8 mouse cellular contexts compared by ENCODE assay signal in genomic region chr11:70029829-70030550, GRCm38 (mm10). TPM values are rescaled to one million over a fixed set of nuclear protein-coding genes. Genes with fewer than 3 reads are reported as not detected.
DNase-seq lines count a peak whose midpoint lies in the region; ATAC-seq and TF ChIP-seq lines count a peak whose summit lies in the region.

No protein-coding gene starts in this region.

- TF ChIP-seq CTCF in kidney, postnatal 0 days (IDR thresholded peaks at IDR 0.05; ENCODE audit: low read depth), result no peak
- TF ChIP-seq CTCF in hindbrain, postnatal 0 days (IDR thresholded peaks at IDR 0.05; ENCODE audit: low read depth), result no peak

- H3K9me3 ChIP-seq in kidney, postnatal 0 days (replicated peaks; ENCODE audit: low read length), result no peaks in the 10 kb centered on the region
- H3K9me3 ChIP-seq in embryonic facial prominence, embryonic 13.5 days, result no peaks in the 10 kb centered on the region
- no peaks in the 10 kb centered on the region for H3K9me3 ChIP-seq in hindbrain, postnatal 0 days (ENCODE audit: low read length)
- no peaks in the 10 kb centered on the region for H3K9me3 ChIP-seq in neural tube, embryonic 13.5 days

- no peaks in the 10 kb centered on the region for H3K27me3 ChIP-seq in kidney, postnatal 0 days (ENCODE audit: insufficient read depth, low read length)
- H3K27me3 ChIP-seq in embryonic facial prominence, embryonic 13.5 days, result no peaks in the 10 kb centered on the region
- H3K27me3 ChIP-seq in hindbrain, postnatal 0 days (ENCODE audit: insufficient read depth, low read length), result no peaks in the 10 kb centered on the region
- no peaks in the 10 kb centered on the region for H3K27me3 ChIP-seq in neural tube, embryonic 13.5 days

- H3K9ac ChIP-seq in kidney, postnatal 0 days (ENCODE audit: low read depth, low read length), result no peak overlapping the region
- 0 out of 2 replicates have a peak overlapping the region, but pooled peaks have one; percentile 36 for H3K9ac ChIP-seq in embryonic facial prominence, embryonic 13.5 days
- peak overlapping the region; percentile 38 for H3K9ac ChIP-seq in hindbrain, postnatal 0 days (replicated peaks; ENCODE audit: low read length)
- peak overlapping the region; percentile 66 for H3K9ac ChIP-seq in neural tube, embryonic 13.5 days

- peaks cover 30% of the 10 kb centered on the region for H3K36me3 ChIP-seq in kidney, postnatal 0 days (ENCODE audit: insufficient read depth, low read length)
- H3K36me3 ChIP-seq in embryonic facial prominence, embryonic 13.5 days, result peaks cover 43% of the 10 kb centered on the region
- H3K36me3 ChIP-seq in hindbrain, postnatal 0 days (ENCODE audit: insufficient read depth, low read length), result peaks cover 26% of the 10 kb centered on the region
- peaks cover 44% of the 10 kb centered on the region for H3K36me3 ChIP-seq in neural tube, embryonic 13.5 days

- H3K4me1 ChIP-seq in kidney, postnatal 0 days (replicated peaks; ENCODE audit: insufficient read depth, low read length), result peaks cover 38% of the 10 kb centered on the region
- H3K4me1 ChIP-seq in embryonic facial prominence, embryonic 13.5 days, result peaks cover 54% of the 10 kb centered on the region
- H3K4me1 ChIP-seq in hindbrain, postnatal 0 days (ENCODE audit: insufficient read depth, low read length), result peaks cover 36% of the 10 kb centered on the region
- peaks cover 64% of the 10 kb centered on the region for H3K4me1 ChIP-seq in neural tube, embryonic 13.5 days (replicated peaks)

- ATAC-seq in kidney, postnatal 0 days (replicated peaks; ENCODE audit: low FRiP score, low read depth), result no peak
- no peak for ATAC-seq in embryonic facial prominence, embryonic 13.5 days (ENCODE audit: insufficient number of reproducible peaks, insufficient read depth, low FRiP score, low TSS enrichment, low read depth)
- ATAC-seq in hindbrain, postnatal 0 days, result peak; percentile 38
- ATAC-seq in neural tube, embryonic 13.5 days (ENCODE audit: low read depth), result peak; percentile 57

- H3K27ac ChIP-seq in kidney, postnatal 0 days, result no peak overlapping the region
- H3K27ac ChIP-seq in embryonic facial prominence, embryonic 13.5 days, result peak overlapping the region; percentile 90
- peak overlapping the region; percentile 89 for H3K27ac ChIP-seq in hindbrain, postnatal 0 days
- H3K27ac ChIP-seq in neural tube, embryonic 13.5 days (replicated peaks), result peak overlapping the region; percentile 98

- H3K4me3 ChIP-seq in kidney, postnatal 0 days (replicated peaks; ENCODE audit: low read depth, low read length), result no peak overlapping the region
- H3K4me3 ChIP-seq in embryonic facial prominence, embryonic 13.5 days, result peak overlapping the region; percentile 33
- peak overlapping the region; percentile 27 for H3K4me3 ChIP-seq in hindbrain, postnatal 0 days (ENCODE audit: low read length)
- peak overlapping the region; percentile 32 for H3K4me3 ChIP-seq in neural tube, embryonic 13.5 days

- H3K4me2 ChIP-seq in kidney, postnatal 0 days (ENCODE audit: low read length), result peak overlapping the region; percentile 58
- H3K4me2 ChIP-seq in embryonic facial prominence, embryonic 13.5 days, result peak overlapping the region; percentile 65
- peak overlapping the region; percentile 60 for H3K4me2 ChIP-seq in hindbrain, postnatal 0 days (ENCODE audit: low read depth, low read length)
- peak overlapping the region; percentile 66 for H3K4me2 ChIP-seq in neural tube, embryonic 13.5 days

- 39% methylated on average over 11 of the region's 11 CpGs for WGBS in kidney, postnatal 0 days
- 49% methylated on average over 11 of the region's 11 CpGs for WGBS in embryonic facial prominence, embryonic 13.5 days
- WGBS in hindbrain, postnatal 0 days, result 18% methylated on average over 11 of the region's 11 CpGs
- 22% methylated on average over 11 of the region's 11 CpGs for WGBS in neural tube, embryonic 13.5 days

- DNase-seq in kidney, postnatal 0 days (ENCODE audit: low spot score), result no peak
- no peak for DNase-seq in kidney, adult 11 months
- DNase-seq in hindbrain, postnatal 0 days (ENCODE audit: low spot score), result peak; percentile 47
- no peak for DNase-seq in urinary bladder, adult 2 months (ENCODE audit: low spot score)
- no peak for DNase-seq in adrenal gland, postnatal 36 days
- DNase-seq in adrenal gland, postnatal 14 days, result no peak

RNA-seq across cellular contexts. Expression of gene Dlg4, which starts 13.2 kb away (rescaled TPM):
- polyA plus RNA-seq in kidney, postnatal 0 days (2015; fragmentation: Nextera tagmentation; extraction: Ambion mirVana), result 4.3 and 6.5 TPM in 2 replicates
- polyA plus RNA-seq in embryonic facial prominence, embryonic 13.5 days (2015; fragmentation: Nextera tagmentation; extraction: Ambion mirVana), result 13.1 and 13.5 TPM in 2 replicates
- total RNA-seq in hindbrain, postnatal 0 days (2014; rRNA removed), result 209 and 225 TPM in 2 replicates
- polyA plus RNA-seq in hindbrain, postnatal 0 days (2015; fragmentation: Nextera tagmentation; extraction: Ambion mirVana), result 18.8 and 22.4 TPM in 2 replicates
- 23.1 and 23.5 TPM in 2 replicates for polyA plus RNA-seq in neural tube, embryonic 13.5 days (2015; fragmentation: Nextera tagmentation; extraction: Ambion mirVana)
- polyA plus RNA-seq in urinary bladder, adult 2 months (2012; rRNA removed), result 28.0 and 31.9 TPM in 2 replicates
- total RNA-seq in adrenal gland, postnatal 36 days (2021), result 10 to 100 TPM; 27.4 to 40.4 TPM
- 31.9 and 37.0 TPM in 2 replicates for total RNA-seq in adrenal gland, postnatal 14 days (2021)

RNA-seq across cellular contexts. Expression of gene Acadvl, which starts 14.8 kb away (rescaled TPM):
- polyA plus RNA-seq in kidney, postnatal 0 days (2015; fragmentation: Nextera tagmentation; extraction: Ambion mirVana), result 178 and 197 TPM in 2 replicates
- 78.2 and 82.3 TPM in 2 replicates for polyA plus RNA-seq in embryonic facial prominence, embryonic 13.5 days (2015; fragmentation: Nextera tagmentation; extraction: Ambion mirVana)
- total RNA-seq in hindbrain, postnatal 0 days (2014; rRNA removed), result 44.4 and 47.2 TPM in 2 replicates
- polyA plus RNA-seq in hindbrain, postnatal 0 days (2015; fragmentation: Nextera tagmentation; extraction: Ambion mirVana), result 65.2 and 75.2 TPM in 2 replicates
- polyA plus RNA-seq in neural tube, embryonic 13.5 days (2015; fragmentation: Nextera tagmentation; extraction: Ambion mirVana), result 58.2 and 60.9 TPM in 2 replicates
- 95.7 and 100 TPM in 2 replicates for polyA plus RNA-seq in urinary bladder, adult 2 months (2012; rRNA removed)
- total RNA-seq in adrenal gland, postnatal 36 days (2021), result 100 to 1,000 TPM; 543 to 557 TPM
- total RNA-seq in adrenal gland, postnatal 14 days (2021), result 1,177 and 1,207 TPM in 2 replicates

RNA-seq across cellular contexts. Expression of gene Asgr1, which starts 23.9 kb away (rescaled TPM):
- 2.5 and 2.9 TPM in 2 replicates for polyA plus RNA-seq in kidney, postnatal 0 days (2015; fragmentation: Nextera tagmentation; extraction: Ambion mirVana)
- polyA plus RNA-seq in embryonic facial prominence, embryonic 13.5 days (2015; fragmentation: Nextera tagmentation; extraction: Ambion mirVana), result 0.24 and 0.47 TPM in 2 replicates
- 2.3 and 2.8 TPM in 2 replicates for total RNA-seq in hindbrain, postnatal 0 days (2014; rRNA removed)
- polyA plus RNA-seq in hindbrain, postnatal 0 days (2015; fragmentation: Nextera tagmentation; extraction: Ambion mirVana), result 3.7 TPM in 2 replicates
- 1.4 and 2.6 TPM in 2 replicates for polyA plus RNA-seq in neural tube, embryonic 13.5 days (2015; fragmentation: Nextera tagmentation; extraction: Ambion mirVana)
- 0.07 TPM in 1 of 2 replicates, not detected in the other for polyA plus RNA-seq in urinary bladder, adult 2 months (2012; rRNA removed)
- under 1 TPM in 1 of 2 experiments, not detected in 1; 0.33 TPM for total RNA-seq in adrenal gland, postnatal 36 days (2021)
- 2.2 and 47.3 TPM in 2 replicates for total RNA-seq in adrenal gland, postnatal 14 days (2021)

RNA-seq across cellular contexts. Expression of gene Dvl2, which starts 29.6 kb away (rescaled TPM):
- polyA plus RNA-seq in kidney, postnatal 0 days (2015; fragmentation: Nextera tagmentation; extraction: Ambion mirVana), result 25.8 and 27.1 TPM in 2 replicates
- polyA plus RNA-seq in embryonic facial prominence, embryonic 13.5 days (2015; fragmentation: Nextera tagmentation; extraction: Ambion mirVana), result 55.0 and 56.8 TPM in 2 replicates
- total RNA-seq in hindbrain, postnatal 0 days (2014; rRNA removed), result 20.9 and 37.3 TPM in 2 replicates
- 18.1 and 19.3 TPM in 2 replicates for polyA plus RNA-seq in hindbrain, postnatal 0 days (2015; fragmentation: Nextera tagmentation; extraction: Ambion mirVana)
- 26.7 and 28.8 TPM in 2 replicates for polyA plus RNA-seq in neural tube, embryonic 13.5 days (2015; fragmentation: Nextera tagmentation; extraction: Ambion mirVana)
- 11.9 and 16.7 TPM in 2 replicates for polyA plus RNA-seq in urinary bladder, adult 2 months (2012; rRNA removed)
- 10 to 100 TPM; 15.6 to 17.4 TPM for total RNA-seq in adrenal gland, postnatal 36 days (2021)
- 16.0 and 23.1 TPM in 2 replicates for total RNA-seq in adrenal gland, postnatal 14 days (2021)

RNA-seq across cellular contexts. Expression of gene Phf23, which starts 34.4 kb away (rescaled TPM):
- polyA plus RNA-seq in kidney, postnatal 0 days (2015; fragmentation: Nextera tagmentation; extraction: Ambion mirVana), result 61.9 and 62.6 TPM in 2 replicates
- polyA plus RNA-seq in embryonic facial prominence, embryonic 13.5 days (2015; fragmentation: Nextera tagmentation; extraction: Ambion mirVana), result 87.8 and 93.3 TPM in 2 replicates
- 34.3 and 47.9 TPM in 2 replicates for total RNA-seq in hindbrain, postnatal 0 days (2014; rRNA removed)
- polyA plus RNA-seq in hindbrain, postnatal 0 days (2015; fragmentation: Nextera tagmentation; extraction: Ambion mirVana), result 44.0 and 46.0 TPM in 2 replicates
- 74.2 and 76.3 TPM in 2 replicates for polyA plus RNA-seq in neural tube, embryonic 13.5 days (2015; fragmentation: Nextera tagmentation; extraction: Ambion mirVana)
- 35.8 and 36.4 TPM in 2 replicates for polyA plus RNA-seq in urinary bladder, adult 2 months (2012; rRNA removed)
- 10 to 100 TPM; 54.6 to 57.1 TPM for total RNA-seq in adrenal gland, postnatal 36 days (2021)
- 47.3 and 53.2 TPM in 2 replicates for total RNA-seq in adrenal gland, postnatal 14 days (2021)

Comparison
In these comparisons a context has a peak if more than half of its experiments do, and no peak if none do; other contexts are left out.
1. ATAC-seq: peak in hindbrain, postnatal 0 days (single experiment) and neural tube, embryonic 13.5 days (single experiment); none in kidney, postnatal 0 days (single experiment) and embryonic facial prominence, embryonic 13.5 days (single experiment).
2. Peak in every context shown above with its lines, with median percentiles within 50 percentile points of each other: H3K4me2 ChIP-seq.